Mouse (Mus musculus) brain, embryonic 14.5 days (tissue): Measurements from ENCODE around the gene Gdf3.
A peak's percentile ranks its signal among the peaks of the same experiment; 100 is the strongest.

Experiments
- CTCF ChIP-seq: fragments of 200-500 bp; IDR thresholded peaks from 2 replicates; pipeline ENCODE4 v1.5.1; 2012; ENCODE audit warnings: inconsistent platforms, mild to moderate bottlenecking, moderate library complexity, borderline replicate concordance; ENCODE audit not compliant: insufficient read depth, insufficient read length; ENCODE audit errors: extremely low read depth
- POLR2A ChIP-seq: fragments of 200-500 bp; IDR thresholded peaks from 2 replicates; pipeline ENCODE4 v1.6.1; 2012; ENCODE audit warnings: mild to moderate bottlenecking, inconsistent platforms, borderline replicate concordance; ENCODE audit not compliant: poor library complexity, insufficient read depth, insufficient read length, severe bottlenecking; ENCODE audit errors: extremely low read depth

DNA sequence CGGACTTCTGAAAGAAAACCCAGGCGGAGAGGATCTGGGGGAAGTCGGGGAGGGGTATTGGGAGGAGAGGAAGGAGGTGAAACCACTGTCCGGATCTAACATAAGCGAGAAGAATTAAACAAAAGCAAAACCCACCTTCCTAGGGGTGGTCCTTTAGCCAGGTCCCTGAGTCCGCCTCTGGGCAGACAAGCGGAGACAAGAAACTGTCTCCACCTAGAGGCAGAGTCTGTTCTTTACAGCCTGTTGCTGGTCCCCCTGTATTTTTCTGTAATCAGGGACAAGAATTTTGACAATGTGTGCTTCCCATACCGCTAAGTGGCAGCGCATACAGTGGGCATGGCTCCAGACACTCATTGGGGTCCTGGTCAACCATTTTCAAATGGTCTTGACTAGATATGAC is 23.5 kb upstream of the Gdf3 start:
- no peak for TF ChIP-seq POLR2A
- peak; percentile 38; the same call in 1 of the 2 replicates for TF ChIP-seq CTCF
